Mouse (Mus musculus): ENCODE measurements at regions not wholly inside any gene's neighbourhood (a gene's known extent, or its start where the extent isn't known, plus 50 kb on each side); places are given as distances from the start of the nearest gene placed in this dataset.

DNA sequence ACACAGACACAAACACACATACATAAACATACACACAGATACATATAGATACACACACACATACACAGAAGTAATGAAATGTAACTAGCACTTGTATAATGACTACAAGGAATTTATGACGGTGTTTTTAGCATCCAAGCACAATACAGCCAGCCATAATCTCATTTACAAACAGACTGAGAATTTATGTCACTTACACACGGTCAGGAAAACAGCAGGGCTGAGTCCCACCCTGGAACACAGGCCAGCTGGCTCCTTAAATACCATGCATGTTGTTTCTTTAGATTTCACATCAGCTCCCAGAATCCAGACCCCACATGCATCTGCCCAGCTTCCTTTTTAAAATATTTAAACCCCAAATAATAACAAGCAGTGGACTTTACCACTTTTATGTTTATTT is 123.1 kb upstream of the Clnk start:
- DNase-seq: no peak

DNA sequence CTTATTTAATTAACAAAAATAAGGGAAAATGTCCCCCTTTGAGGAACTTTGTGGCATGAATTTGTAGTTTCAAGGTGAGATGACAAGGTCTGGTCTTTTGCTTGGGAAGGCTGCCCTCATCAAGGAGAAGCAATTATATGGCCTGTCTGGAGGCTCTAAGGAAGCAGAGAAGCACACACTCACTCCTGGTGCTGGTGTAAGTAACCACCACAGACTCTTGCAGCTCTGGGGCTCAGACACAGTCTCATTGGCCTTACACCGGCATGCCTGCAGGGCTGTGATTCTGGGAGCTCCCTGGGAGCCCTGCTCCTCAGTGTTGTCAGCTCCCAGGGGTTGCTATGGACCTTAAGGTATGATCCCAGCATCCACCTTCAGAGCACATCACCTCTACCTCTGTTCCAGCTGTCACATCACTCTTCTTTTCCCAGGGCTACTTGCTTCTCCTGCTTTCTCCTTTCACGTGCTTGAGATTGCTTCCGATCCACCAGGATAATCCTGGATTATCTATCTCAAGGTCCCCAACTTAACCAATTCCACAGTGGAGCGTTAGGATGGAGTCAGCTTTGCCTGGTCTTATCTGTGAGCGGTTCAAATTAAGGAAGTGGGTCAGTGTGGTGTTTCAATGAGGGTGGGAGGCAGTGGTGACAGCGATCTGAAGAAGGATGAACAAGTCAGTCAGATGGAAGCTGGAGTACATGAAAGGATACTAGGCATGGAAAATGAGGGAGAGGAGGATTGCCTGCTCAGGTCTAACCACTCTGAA is 96.0 kb upstream of the Clnk start:
- DNase-seq: no peak

DNA sequence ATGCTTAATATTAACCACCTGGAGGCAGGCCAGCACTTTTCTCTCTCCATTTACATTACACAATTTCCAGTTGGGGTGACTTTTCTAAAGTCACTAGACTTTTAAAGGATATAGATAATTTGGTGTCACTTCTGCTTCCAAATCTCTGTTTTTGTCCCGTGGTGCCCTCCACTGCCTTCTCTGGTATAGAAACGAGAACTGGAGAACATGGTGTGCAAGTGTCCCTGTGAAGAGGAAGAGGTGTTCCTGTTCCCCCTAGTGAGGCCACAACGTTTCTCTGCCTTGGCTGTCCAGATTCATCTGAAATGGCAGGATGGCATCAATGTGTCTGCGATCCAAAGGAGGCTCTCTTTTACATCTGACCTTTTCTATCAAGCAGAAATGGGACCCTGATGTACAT is 93.9 kb upstream of the Clnk start:
- DNase-seq: no peak

DNA sequence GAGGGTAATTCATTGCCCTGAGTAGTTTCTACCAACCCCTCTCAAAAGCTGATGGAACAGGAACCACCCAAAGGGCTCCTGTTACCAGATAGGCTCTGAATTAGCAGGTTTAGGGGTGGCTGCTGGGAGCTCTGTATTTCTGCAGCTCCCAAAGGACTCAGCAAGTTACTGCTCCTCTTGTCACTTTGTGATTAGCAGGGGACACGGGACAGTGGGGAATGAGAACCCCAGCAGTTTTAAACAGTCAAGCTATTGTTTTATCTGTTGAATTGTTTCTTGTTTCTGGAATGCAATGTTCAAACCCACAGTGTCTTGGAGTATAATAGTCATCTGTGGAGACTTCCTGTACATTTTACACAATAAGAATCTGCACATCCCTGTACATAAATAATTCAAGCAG is 90.4 kb upstream of the Clnk start:
- DNase-seq: no peak

DNA sequence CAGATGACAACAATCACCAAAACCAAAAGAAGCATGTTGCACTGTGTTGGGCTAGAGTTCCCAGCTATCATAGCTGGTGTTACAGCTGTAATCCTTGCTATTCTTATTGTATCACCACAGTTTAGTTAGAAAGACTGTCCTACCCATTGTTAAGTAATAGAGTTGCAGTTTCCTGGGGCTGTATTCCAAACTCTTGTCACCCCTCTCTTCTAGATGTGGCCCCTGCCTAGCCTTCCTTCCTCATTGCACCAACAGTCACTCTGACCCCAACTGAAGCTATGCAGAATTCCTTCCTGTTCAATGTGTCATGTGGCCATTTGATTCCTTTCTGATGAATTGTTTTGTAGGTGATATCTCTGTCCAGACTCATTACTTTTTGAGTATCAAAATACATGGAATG is 87.8 kb upstream of the Clnk start:
- DNase-seq: no peak

DNA sequence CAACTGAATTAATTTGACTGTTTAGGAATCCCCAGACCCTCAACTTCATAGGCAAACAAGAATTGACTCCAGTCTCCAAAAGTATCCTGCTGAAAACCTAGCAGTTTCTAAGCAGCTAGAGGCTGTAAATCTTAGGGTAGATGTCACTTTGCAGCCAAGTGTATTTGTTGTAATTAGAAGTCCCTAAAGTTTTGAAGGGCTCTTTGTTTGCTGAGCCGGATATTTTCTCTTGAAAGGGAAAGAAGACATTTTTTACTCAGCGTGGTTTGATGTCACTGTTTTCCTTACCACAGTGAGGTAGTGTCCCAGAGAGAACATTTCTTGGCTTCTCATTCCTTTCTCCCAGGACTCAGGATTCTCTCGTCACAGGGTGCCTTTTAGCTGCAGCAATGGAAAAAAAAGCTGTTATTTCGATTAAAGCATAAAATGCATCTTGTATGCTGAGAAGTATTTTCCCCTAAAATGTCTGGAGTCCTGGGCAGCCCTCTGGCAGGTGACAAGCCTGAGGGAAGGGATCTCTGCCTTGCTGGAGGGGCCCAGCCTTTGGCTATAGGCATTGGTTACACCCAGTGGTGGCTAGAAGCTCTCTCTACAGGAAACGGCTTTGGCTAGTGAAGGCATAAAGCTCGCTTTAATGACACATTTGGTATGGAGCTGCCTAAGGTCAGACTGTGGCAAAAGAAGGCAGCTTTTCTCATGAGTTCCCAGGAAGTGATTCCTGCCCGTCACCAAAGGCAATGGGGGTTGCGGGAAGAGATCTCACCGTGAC is 74.1 kb upstream of the Clnk start:
- DNase-seq: no peak

DNA sequence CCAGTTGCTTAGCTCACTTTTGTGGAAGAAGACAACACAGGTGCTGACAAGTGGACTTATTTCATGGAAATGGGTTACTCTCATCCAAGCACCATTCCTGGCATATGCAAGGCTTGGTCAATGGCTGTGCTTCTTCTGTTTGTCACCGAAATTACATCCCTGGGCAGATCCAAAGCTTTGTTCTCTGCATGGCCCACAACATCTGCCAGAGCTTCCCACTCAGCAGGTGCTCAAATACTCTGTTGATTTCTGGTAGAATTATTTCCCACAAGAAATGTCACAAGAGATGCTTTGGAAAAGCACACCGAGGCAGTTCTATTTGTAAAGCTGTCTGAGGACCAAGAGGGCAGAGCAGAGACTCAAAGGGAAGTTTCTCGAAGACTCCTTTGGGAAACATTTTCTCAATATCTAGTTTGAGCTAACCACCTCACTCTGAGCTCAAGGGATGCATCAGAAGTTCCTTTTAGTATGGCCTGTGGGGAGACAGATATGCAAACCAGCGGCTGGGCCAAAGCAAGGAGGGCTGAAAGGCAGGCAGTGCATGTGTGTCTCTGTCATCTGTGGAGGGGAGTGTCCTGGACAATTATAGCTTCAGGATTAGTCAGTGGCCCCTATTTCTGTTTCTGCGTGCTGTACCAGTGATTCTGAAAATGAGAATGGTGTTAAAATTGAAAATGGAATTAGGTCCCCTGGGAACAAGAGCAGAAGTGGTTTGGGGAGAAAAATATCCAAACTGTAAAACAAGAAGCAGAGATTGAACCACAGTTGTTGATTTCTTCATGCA is 69.5 kb upstream of the Clnk start:
- DNase-seq: no peak

DNA sequence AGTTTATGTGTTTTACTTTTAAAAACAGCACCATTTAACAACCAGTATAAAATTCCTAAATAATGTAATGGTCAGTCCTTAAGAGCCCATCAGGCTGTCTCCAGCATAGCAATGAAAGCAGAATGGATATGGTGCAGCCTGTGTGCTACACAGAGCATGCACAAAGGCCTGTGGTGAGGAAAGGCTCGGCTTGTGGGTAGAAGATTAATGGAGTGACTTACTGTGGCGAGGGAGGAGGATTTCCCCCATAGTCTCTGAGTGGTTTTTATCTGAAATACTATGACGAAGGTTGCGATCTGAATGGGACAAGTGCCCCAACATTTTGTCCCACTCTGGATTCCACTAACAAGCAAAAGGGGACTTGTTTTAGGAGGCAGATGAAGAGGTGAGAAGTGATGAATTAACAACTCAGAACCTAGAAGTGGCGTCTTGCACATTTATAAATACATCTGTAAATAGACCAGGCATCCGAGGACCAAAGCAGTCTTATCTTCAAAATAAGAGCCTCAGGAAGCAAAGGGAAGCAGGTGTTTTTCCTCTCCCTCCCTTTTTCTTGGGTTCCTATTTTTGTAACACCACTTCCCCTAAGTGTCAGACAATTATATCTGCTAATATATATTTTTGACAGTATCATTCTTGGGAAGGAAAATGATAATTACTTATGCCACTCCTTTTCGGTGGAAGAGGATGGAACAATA is 55.9 kb upstream of the Clnk start:
- DNase-seq: no peak

DNA sequence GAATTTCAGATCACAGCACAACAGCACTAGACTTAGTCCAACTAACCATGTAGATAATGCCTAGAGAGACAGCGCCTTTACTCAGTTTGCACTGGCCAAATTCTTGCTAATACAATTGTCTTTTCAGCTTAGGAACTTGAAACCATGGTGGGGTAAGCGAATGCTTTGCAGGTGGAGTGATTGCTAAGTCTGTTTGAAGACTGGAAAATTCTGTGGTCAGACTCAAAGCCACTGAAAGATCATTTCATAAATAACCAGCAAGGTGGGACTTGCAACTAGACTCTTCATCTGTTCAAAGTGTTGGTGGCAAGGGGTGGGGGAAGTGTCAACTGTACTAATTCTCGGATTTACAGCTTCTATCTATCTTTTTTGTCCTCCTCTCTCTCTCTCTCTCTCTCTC is 50.4 kb upstream of the Clnk start:
- DNase-seq: no peak

Data from lung, adult 18-20 months (tissue).